Mouse (Mus musculus): ENCODE measurements at regions not wholly inside any gene's neighbourhood (a gene's known extent, or its start where the extent isn't known, plus 50 kb on each side); places are given as distances from the start of the nearest gene placed in this dataset.
"Not testable (repeated sequence)": the region's sequence is repeated elsewhere in the genome, so short reads cannot be mapped to it uniquely, and the experiment has no call there.

DNA sequence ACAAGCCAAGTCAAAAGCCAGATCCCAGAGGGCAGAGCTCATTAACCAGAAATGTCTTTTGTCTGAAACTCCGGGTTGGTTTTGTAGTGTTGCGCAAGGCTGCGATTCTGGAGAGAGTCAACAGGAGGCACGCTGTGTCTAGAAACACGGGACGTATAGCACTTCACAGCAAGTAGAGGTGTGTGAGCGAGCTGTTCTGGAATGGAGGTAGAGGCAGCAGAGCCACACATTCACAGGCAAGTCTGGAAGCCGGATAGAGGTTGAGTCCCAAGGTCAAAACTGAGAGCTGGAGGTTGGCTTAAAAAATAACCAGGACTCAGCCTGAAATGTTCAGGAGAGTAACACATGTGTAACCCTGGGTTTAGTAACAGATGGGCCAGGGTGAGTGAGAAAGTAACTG is 94.0 kb downstream of the Gm5426 start:
- no peak overlapping the region for H3K9ac ChIP-seq (replicated peaks; ENCODE audit: low read length, poor library complexity, severe bottlenecking)
- DNase-seq (ENCODE audit: low spot score), result no peak

GRCm38 (mm10) chr10:96231309-96231708 is 94.9 kb downstream of the Gm5426 start:
- WGBS, result 92% methylated on average over 6 of the region's 6 CpGs
- Histone ChIP-seq H3K27ac (ENCODE audit: low read depth, low read length) (no peak overlapping the region), H3K4me2 (ENCODE audit: low read depth, low read length, poor library complexity, severe bottlenecking) (no peak overlapping the region), H3K9me3 (ENCODE audit: low read length) (no peaks in the 10 kb centered on the region), H3K9ac (replicated peaks; ENCODE audit: low read length, poor library complexity, severe bottlenecking) (no peak overlapping the region), H3K36me3 (ENCODE audit: insufficient read depth, low read length) (no peaks in the 10 kb centered on the region), H3K4me1 (ENCODE audit: insufficient read depth, low read length) (no peaks in the 10 kb centered on the region), H3K4me3 (ENCODE audit: low read depth, low read length) (no peak overlapping the region), H3K27me3 (ENCODE audit: insufficient read depth, low read length) (no peaks in the 10 kb centered on the region)
- DNase-seq (ENCODE audit: low spot score) (no peak), ATAC-seq (ENCODE audit: low FRiP score) (no peak)
- TF ChIP-seq CTCF (IDR thresholded peaks at IDR 0.05), result no peak

More for the DNA sequence above, 94.0 kb downstream of the Gm5426 start:
- 89% methylated on average over 8 of the region's 8 CpGs for WGBS
- Histone ChIP-seq H3K36me3 (ENCODE audit: insufficient read depth, low read length) (no peaks in the 10 kb centered on the region), H3K4me1 (ENCODE audit: insufficient read depth, low read length) (no peaks in the 10 kb centered on the region), H3K9me3 (ENCODE audit: low read length) (no peaks in the 10 kb centered on the region), H3K27me3 (ENCODE audit: insufficient read depth, low read length) (no peaks in the 10 kb centered on the region), H3K4me2 (ENCODE audit: low read depth, low read length, poor library complexity, severe bottlenecking) (no peak overlapping the region), H3K27ac (ENCODE audit: low read depth, low read length) (no peak overlapping the region), H3K4me3 (ENCODE audit: low read depth, low read length) (no peak overlapping the region)
- ATAC-seq (ENCODE audit: low FRiP score), result no peak
- 0 out of 2 replicates have a peak, but pooled peaks have one; percentile 12 for TF ChIP-seq CTCF (IDR thresholded peaks at IDR 0.05)

DNA sequence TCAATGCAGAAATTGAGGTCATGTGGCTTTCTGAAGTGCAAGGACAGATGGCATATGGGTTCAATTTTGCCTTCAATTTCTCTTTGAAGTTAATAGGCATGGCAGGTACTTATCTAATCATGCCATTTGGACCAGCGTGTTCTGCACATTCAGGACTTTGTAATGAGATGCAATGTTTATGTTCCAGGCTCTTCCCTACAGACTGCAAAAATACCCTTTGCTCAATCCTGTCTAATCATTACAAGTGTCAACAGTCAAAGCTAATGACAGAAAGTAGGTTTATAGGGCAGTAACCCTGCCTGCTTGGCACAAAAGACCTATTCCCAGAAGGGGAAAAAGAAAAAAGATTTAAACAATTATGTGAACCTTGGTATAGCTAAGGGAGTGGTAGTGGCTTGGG is 96.5 kb downstream of the Gm5426 start:
- WGBS, result 47% methylated on average over 1 of the region's 1 CpGs
- Histone ChIP-seq H3K9ac (replicated peaks; ENCODE audit: low read length, poor library complexity, severe bottlenecking) (no peak overlapping the region), H3K27me3 (ENCODE audit: insufficient read depth, low read length) (no peaks in the 10 kb centered on the region), H3K9me3 (ENCODE audit: low read length) (no peaks in the 10 kb centered on the region), H3K36me3 (ENCODE audit: insufficient read depth, low read length) (no peaks in the 10 kb centered on the region), H3K4me2 (ENCODE audit: low read depth, low read length, poor library complexity, severe bottlenecking) (no peak overlapping the region), H3K4me1 (ENCODE audit: insufficient read depth, low read length) (no peaks in the 10 kb centered on the region), H3K27ac (ENCODE audit: low read depth, low read length) (no peak overlapping the region), H3K4me3 (ENCODE audit: low read depth, low read length) (no peak overlapping the region)
- DNase-seq (ENCODE audit: low spot score) (no peak), ATAC-seq (ENCODE audit: low FRiP score) (no peak)
- no peak for TF ChIP-seq CTCF (IDR thresholded peaks at IDR 0.05)

GRCm38 (mm10) chr10:96234564-96235412 is 98.4 kb downstream of the Gm5426 start:
- no peaks in the 10 kb centered on the region for H3K27me3 ChIP-seq (ENCODE audit: insufficient read depth, low read length)
- ATAC-seq (ENCODE audit: low FRiP score), result no peak
- H3K9ac ChIP-seq (replicated peaks; ENCODE audit: low read length, poor library complexity, severe bottlenecking), result no peak overlapping the region
- H3K4me1 ChIP-seq (ENCODE audit: insufficient read depth, low read length), result no peaks in the 10 kb centered on the region
- no peaks in the 10 kb centered on the region for H3K9me3 ChIP-seq (ENCODE audit: low read length)
- H3K27ac ChIP-seq (ENCODE audit: low read depth, low read length), result no peak overlapping the region
- no peak for DNase-seq (ENCODE audit: low spot score)
- H3K4me2 ChIP-seq (ENCODE audit: low read depth, low read length, poor library complexity, severe bottlenecking), result no peak overlapping the region
- 70% methylated on average over 8 of the region's 10 CpGs for WGBS
- H3K36me3 ChIP-seq (ENCODE audit: insufficient read depth, low read length), result no peaks in the 10 kb centered on the region
- no peak for TF ChIP-seq CTCF (IDR thresholded peaks at IDR 0.05)
- H3K4me3 ChIP-seq (ENCODE audit: low read depth, low read length), result no peak overlapping the region

GRCm38 (mm10) chr10:96236031-96236430 is 99.6 kb downstream of the Gm5426 start:
- H3K27me3 ChIP-seq (ENCODE audit: insufficient read depth, low read length); H3K27ac ChIP-seq (ENCODE audit: low read depth, low read length); ATAC-seq (ENCODE audit: low FRiP score); H3K4me2 ChIP-seq (ENCODE audit: low read depth, low read length, poor library complexity, severe bottlenecking); H3K36me3 ChIP-seq (ENCODE audit: insufficient read depth, low read length); H3K4me3 ChIP-seq (ENCODE audit: low read depth, low read length); H3K4me1 ChIP-seq (ENCODE audit: insufficient read depth, low read length); H3K9me3 ChIP-seq (ENCODE audit: low read length); DNase-seq (ENCODE audit: low spot score); H3K9ac ChIP-seq (replicated peaks; ENCODE audit: low read length, poor library complexity, severe bottlenecking): not testable (repeated sequence)
- 85% methylated on average over 4 of the region's 4 CpGs for WGBS

GRCm38 (mm10) chr10:96236777-96237373 is 100.5 kb downstream of the Gm5426 start:
- WGBS, result 89% methylated on average over 6 of the region's 6 CpGs
- no peak overlapping the region for H3K27ac ChIP-seq (ENCODE audit: low read depth, low read length)

More at GRCm38 (mm10) chr10:96236777-96237373, 100.5 kb downstream of the Gm5426 start:
- ATAC-seq (ENCODE audit: low FRiP score), result no peak
- H3K9ac ChIP-seq (replicated peaks; ENCODE audit: low read length, poor library complexity, severe bottlenecking), result no peak overlapping the region
- TF ChIP-seq CTCF (IDR thresholded peaks at IDR 0.05), result no peak
- H3K4me2 ChIP-seq (ENCODE audit: low read depth, low read length, poor library complexity, severe bottlenecking), result no peak overlapping the region
- H3K4me3 ChIP-seq (ENCODE audit: low read depth, low read length), result no peak overlapping the region
- H3K4me1 ChIP-seq (ENCODE audit: insufficient read depth, low read length), result no peaks in the 10 kb centered on the region
- H3K36me3 ChIP-seq (ENCODE audit: insufficient read depth, low read length), result no peaks in the 10 kb centered on the region
- H3K27me3 ChIP-seq (ENCODE audit: insufficient read depth, low read length), result no peaks in the 10 kb centered on the region
- DNase-seq (ENCODE audit: low spot score), result no peak
- H3K9me3 ChIP-seq (ENCODE audit: low read length), result no peaks in the 10 kb centered on the region
